Mouse (Mus musculus) thymus, adult 2 months (tissue): ENCODE measurements around the gene Slc5a11. TPM values are rescaled to one million over a fixed set of nuclear protein-coding genes. Genes with fewer than 3 reads are reported as not detected.

Experiments
- DNase-seq: peaks from one replicate; pipeline ENCODE4 v3.0.0; 2021
- H3K27ac ChIP-seq: fragments of 200-500 bp; 2 replicates; pipeline ENCODE4 v1.5.1; 2012; ENCODE audit warnings: low read length, control low read depth; ENCODE audit not compliant: control insufficient read depth, insufficient read depth
- H3K27me3 ChIP-seq: fragments of 200-500 bp; 2 replicates; pipeline ENCODE4 v1.6.1; 2012; ENCODE audit warnings: mild to moderate bottlenecking, low read length, moderate library complexity, mixed read lengths; ENCODE audit not compliant: control insufficient read depth, insufficient read depth
- H3K36me3 ChIP-seq: fragments of 200-500 bp; 2 replicates; pipeline ENCODE4 v1.6.1; 2012; ENCODE audit warnings: mild to moderate bottlenecking, low read length, moderate library complexity; ENCODE audit not compliant: control insufficient read depth, insufficient read depth
- H3K4me1 ChIP-seq: fragments of 200-500 bp; replicated peaks from 2 replicates; pipeline ENCODE4 v1.6.1; 2012; ENCODE audit warnings: low read length; ENCODE audit not compliant: control insufficient read depth, insufficient read depth
- H3K4me3 ChIP-seq: fragments of 200-500 bp; 2 replicates; pipeline ENCODE4 v1.5.1; 2012; ENCODE audit warnings: mild to moderate bottlenecking, low read length, control low read depth, moderate library complexity; ENCODE audit not compliant: control insufficient read depth, insufficient read depth
- CTCF ChIP-seq: fragments of 200-500 bp; IDR thresholded peaks from 2 replicates; pipeline ENCODE4 v1.5.1; 2012; ENCODE audit warnings: mild to moderate bottlenecking, control low read depth, low read length, moderate library complexity, borderline replicate concordance; ENCODE audit not compliant: control insufficient read depth, poor library complexity, insufficient read depth; ENCODE audit errors: extremely low read depth
- POLR2A ChIP-seq: fragments of 200-500 bp; IDR thresholded peaks from 2 replicates; pipeline ENCODE4 v1.6.1; 2012; ENCODE audit warnings: mild to moderate bottlenecking, low read length, control low read depth, moderate library complexity; ENCODE audit not compliant: control insufficient read depth, poor library complexity, insufficient read depth; ENCODE audit errors: extremely low read depth
- WGBS: fragments of 180-500 bp; shearing (Covaris S2); methylation state at CpG from one replicate; pipeline ENCODE4 v1.1.7; 2018; 5-methylcytosine and 5-hydroxymethylcytosine counted together
- polyA plus RNA-seq: library from polyadenylated mRNA; depleted of rRNA; stranded (reverse); fragments of >200 nt; gene quantifications from 2 replicates; pipeline ENCODE4 v1.2.3, GENCODE M21; 2012; rRNA removed

The Slc5a11 gene
- polyA plus RNA-seq, 1 experiment, result 0.84 TPM

DNA sequence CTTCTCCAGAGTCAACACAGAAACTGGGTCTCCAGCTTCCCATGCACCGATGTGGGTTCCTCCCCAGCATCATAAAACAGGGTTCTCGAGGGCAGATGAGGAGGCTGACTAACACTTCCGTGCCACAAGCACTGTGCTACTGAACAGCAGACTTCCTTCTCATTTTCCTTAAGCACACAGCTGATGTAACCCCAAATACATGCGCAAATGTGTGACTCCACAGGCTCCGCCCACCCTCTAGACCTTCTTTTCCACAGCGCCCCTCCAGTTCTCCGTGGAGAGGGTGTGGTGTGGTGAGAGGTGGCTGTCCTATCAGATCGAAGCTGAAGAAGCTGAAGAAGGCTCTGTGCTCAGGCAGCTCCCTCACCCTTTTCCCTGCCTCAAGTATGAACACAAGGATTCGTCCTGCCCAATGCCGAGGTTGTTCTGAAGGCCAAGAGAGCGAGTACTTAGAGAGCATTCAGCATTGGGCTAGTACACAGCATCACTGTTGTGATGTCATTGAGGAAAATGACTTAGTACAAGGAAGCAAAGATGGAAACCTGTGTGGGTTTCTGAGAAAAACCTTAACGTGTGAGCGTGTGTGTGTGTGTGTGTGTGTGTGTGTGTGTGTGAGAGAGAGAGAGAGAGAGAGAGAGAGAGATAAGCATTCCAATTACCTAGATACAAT, 108.0 kb downstream of the Slc5a11 start:
- Histone ChIP-seq H3K4me3 (no peak overlapping the region), H3K27me3 (no peaks in the 10 kb centered on the region; the same call in 1 of the 2 replicates), H3K36me3 (peaks cover 9% of the 10 kb centered on the region), H3K27ac (no peak overlapping the region), H3K4me1 (peaks cover 5% of the 10 kb centered on the region)
- no peak for TF ChIP-seq CTCF
- TF ChIP-seq POLR2A, result 0 out of 2 replicates have a peak, but pooled peaks have one; percentile 0
- peak; percentile 9 for DNase-seq
- 39% methylated on average over 13 of the region's 13 CpGs for WGBS

Other genes with a start within 250 kb of the Slc5a11 start
- gene Rbbp6, start 249.1 kb upstream of the Slc5a11 start, polyA plus RNA-seq, result 26.9 and 27.9 TPM in 2 replicates
- gene Tnrc6a, start 90.9 kb upstream of the Slc5a11 start, polyA plus RNA-seq, result 84.5 and 89.7 TPM in 2 replicates
- gene Lcmt1, start 155.0 kb downstream of the Slc5a11 start, polyA plus RNA-seq, result 30.9 and 31.9 TPM in 2 replicates
- gene Arhgap17, start 155.1 kb downstream of the Slc5a11 start, polyA plus RNA-seq, result 32.2 and 37.3 TPM in 2 replicates
- gene Aqp8, start 247.5 kb downstream of the Slc5a11 start, polyA plus RNA-seq, result 0.31 and 0.41 TPM in 2 replicates